ENCODE assay signal across 19 mouse cellular contexts in genomic region chr1:183414081-183414727, GRCm38 (mm10). TPM values are rescaled to one million over a fixed set of nuclear protein-coding genes. Genes with fewer than 3 reads are reported as not detected.
"Had no signal": no experiment of that assay in that cellular context is flagged by ENCODE, and none has a peak within 500 bp of the region (broad histone marks: within the 10 kb centered on the region; RNA-seq: fewer than 3 reads in every experiment).

No protein-coding gene starts in this region.

- H3K9me3 ChIP-seq: liver, embryonic 15.5 days; midbrain, embryonic 15.5 days; neural tube, embryonic 13.5 days had no signal

- H3K27ac ChIP-seq: limb, embryonic 12.5 days; liver, embryonic 15.5 days; midbrain, embryonic 15.5 days; neural tube, embryonic 13.5 days had no signal

- H3K4me1 ChIP-seq: limb, embryonic 12.5 days; liver, embryonic 15.5 days; midbrain, embryonic 15.5 days; neural tube, embryonic 13.5 days had no signal

- ATAC-seq: lung, postnatal 0 days; midbrain, embryonic 15.5 days had no signal

- H3K4me3 ChIP-seq: limb, embryonic 12.5 days; liver, embryonic 15.5 days; midbrain, embryonic 15.5 days; neural tube, embryonic 13.5 days had no signal

- H3K4me2 ChIP-seq: limb, embryonic 12.5 days; liver, embryonic 11.5 days; liver, embryonic 15.5 days; midbrain, embryonic 11.5 days; midbrain, embryonic 15.5 days; neural tube, embryonic 13.5 days had no signal

- H3K27me3 ChIP-seq: limb, embryonic 12.5 days; liver, embryonic 15.5 days; midbrain, embryonic 15.5 days; neural tube, embryonic 13.5 days had no signal

- H3K9ac ChIP-seq: limb, embryonic 12.5 days; liver, embryonic 15.5 days; midbrain, embryonic 15.5 days; neural tube, embryonic 13.5 days had no signal

- DNase-seq: kidney, adult 2 months; kidney, postnatal 36 days; layer of hippocampus, adult 9-11 months; lung, adult 2 months; lung, postnatal 4 days; retina, postnatal 1 day; right cerebral cortex, postnatal 4 days; spleen, adult 18-20 months; thymus, adult 2 months; thymus, postnatal 36 days had no signal

RNA-seq across cellular contexts. Expression of gene Hhipl2, which starts 3.8 kb away (rescaled TPM):
- total RNA-seq: megakaryocyte, adult 5-6 weeks; monocyte, adult 5-6 weeks had no signal
- polyA plus RNA-seq: liver, embryonic 15.5 days had no signal
